Mouse (Mus musculus) intestine, embryonic 14.5 days (tissue): Measurements from ENCODE around the gene Camk2d. TPM values are rescaled to one million over a fixed set of nuclear protein-coding genes. Genes with fewer than 3 reads are reported as not detected.

Experiments
- ATAC-seq: fragments of 200-750 bp; cut with Nextera tagmentation; replicated peaks from 2 replicates; pipeline ENCODE4 v1.8.0; 2017; ENCODE audit warnings: low read depth, moderate number of reproducible peaks, moderate TSS enrichment, moderate library complexity; ENCODE audit not compliant: low FRiP score, low TSS enrichment
- DNase-seq: peaks from one replicate; pipeline ENCODE4 v3.0.0-alpha.2; 2018; ENCODE audit warnings: low spot score
- H3K27ac ChIP-seq: fragments of 300-500 bp; sonication (generic); 2 replicates; pipeline ENCODE4 v1.5.1; 2014; ENCODE audit warnings: low read depth, mild to moderate bottlenecking, control low read depth
- H3K27me3 ChIP-seq: fragments of 300-500 bp; sonication (generic); replicated peaks from 2 replicates; pipeline ENCODE4 v1.6.1; 2014; ENCODE audit warnings: low read length, control low read depth; ENCODE audit not compliant: control insufficient read depth, insufficient read depth
- H3K36me3 ChIP-seq: fragments of 300-500 bp; sonication (generic); 2 replicates; pipeline ENCODE4 v1.6.1; 2014; ENCODE audit warnings: low read length, control low read depth; ENCODE audit not compliant: control insufficient read depth, insufficient read depth
- H3K4me1 ChIP-seq: fragments of 300-500 bp; sonication (generic); replicated peaks from 2 replicates; pipeline ENCODE4 v1.6.1; 2014; ENCODE audit warnings: low read length, control low read depth, mixed read lengths; ENCODE audit not compliant: control insufficient read depth, insufficient read depth
- H3K4me2 ChIP-seq: fragments of 300-500 bp; sonication (generic); 2 replicates; pipeline ENCODE4 v1.6.1; 2014; ENCODE audit warnings: low read length
- H3K4me3 ChIP-seq: fragments of 300-500 bp; sonication (generic); 2 replicates; pipeline ENCODE4 v1.5.1; 2014; ENCODE audit warnings: low read depth, low read length, control low read depth, mixed read lengths
- H3K9ac ChIP-seq: fragments of 300-500 bp; sonication (generic); 2 replicates; pipeline ENCODE4 v1.6.1; 2014; ENCODE audit warnings: mild to moderate bottlenecking, low read length
- H3K9me3 ChIP-seq: fragments of 300-500 bp; sonication (generic); 2 replicates; pipeline ENCODE4 v1.6.1; 2016; ENCODE audit warnings: low read length, control low read depth; ENCODE audit not compliant: control insufficient read depth
- WGBS: fragments of 180-500 bp; shearing (Covaris S2); extraction: QIAGEN DNeasy Blood & Tissue Kit; methylation state at CpG from one replicate; pipeline ENCODE4 v1.1.7; 2014; 5-methylcytosine and 5-hydroxymethylcytosine counted together
- polyA plus RNA-seq: library from polyadenylated mRNA; unstranded; fragments of >200 nt; fragmentation: Nextera tagmentation; extraction: Ambion mirVana; gene quantifications from 2 replicates; pipeline ENCODE4 v1.2.1, GENCODE M21; 2014

Camk2d gene
- polyA plus RNA-seq, 1 experiment from 2014 or later = 47.0 TPM

- H3K4me2 ChIP-seq = no peak overlapping the region
- no peaks in the 10 kb centered on the region for H3K27me3 ChIP-seq
- no peak for ATAC-seq
- no peak overlapping the region for H3K4me3 ChIP-seq
- no peaks in the 10 kb centered on the region for H3K4me1 ChIP-seq
- no peaks in the 10 kb centered on the region for H3K9me3 ChIP-seq
- H3K9ac ChIP-seq = no peak overlapping the region
- WGBS = 80% methylated on average over 6 of the region's 6 CpGs
- no peak overlapping the region for H3K27ac ChIP-seq
- no peak for DNase-seq
- no peaks in the 10 kb centered on the region for H3K36me3 ChIP-seq
These were observed 64.9 kb downstream of the Camk2d start for GRCm38 (mm10) chr3:126660986-126661385.

- WGBS = 92% methylated on average over 3 of the region's 3 CpGs
- ATAC-seq (no peak), DNase-seq (no peak)
- no peak overlapping the region for H3K9ac ChIP-seq
- H3K9me3 ChIP-seq = no peaks in the 10 kb centered on the region
- H3K4me1 ChIP-seq = peaks cover under 1% of the 10 kb centered on the region; the same call in 1 of the 2 replicates
- H3K36me3 ChIP-seq = no peaks in the 10 kb centered on the region
- no peaks in the 10 kb centered on the region for H3K27me3 ChIP-seq
- no peak overlapping the region for H3K4me2 ChIP-seq
- H3K4me3 ChIP-seq = no peak overlapping the region
- no peak overlapping the region for H3K27ac ChIP-seq
These were observed 65.8 kb downstream of the Camk2d start for GRCm38 (mm10) chr3:126661920-126662319.

GRCm38 (mm10) chr3:126663436-126663835 lies 67.3 kb downstream of the Camk2d start:
- ATAC-seq (no peak), DNase-seq (peak; percentile 42)
- Histone ChIP-seq H3K4me2 (no peak overlapping the region), H3K9me3 (no peaks in the 10 kb centered on the region), H3K4me1 (peaks cover 12% of the 10 kb centered on the region), H3K27me3 (no peaks in the 10 kb centered on the region), H3K4me3 (no peak overlapping the region), H3K36me3 (no peaks in the 10 kb centered on the region), H3K27ac (no peak overlapping the region), H3K9ac (no peak overlapping the region)
- 62% methylated on average over 5 of the region's 5 CpGs for WGBS

GRCm38 (mm10) chr3:126665866-126666265 lies 69.8 kb downstream of the Camk2d start:
- H3K36me3 ChIP-seq = no peaks in the 10 kb centered on the region
- H3K4me2 ChIP-seq = no peak overlapping the region
- no peak for ATAC-seq
- H3K4me1 ChIP-seq = peaks cover 19% of the 10 kb centered on the region
- no peaks in the 10 kb centered on the region for H3K9me3 ChIP-seq
- no peak for DNase-seq
- WGBS = 79% methylated on average over 1 of the region's 1 CpGs
- no peak overlapping the region for H3K9ac ChIP-seq
- no peaks in the 10 kb centered on the region for H3K27me3 ChIP-seq
- H3K4me3 ChIP-seq = no peak overlapping the region
- H3K27ac ChIP-seq = no peak overlapping the region

- WGBS = 92% methylated on average over 11 of the region's 11 CpGs
- no peaks in the 10 kb centered on the region for H3K36me3 ChIP-seq
- no peaks in the 10 kb centered on the region for H3K27me3 ChIP-seq
- no peak overlapping the region for H3K9ac ChIP-seq
- H3K4me2 ChIP-seq = no peak overlapping the region
- ATAC-seq = no peak
- H3K4me1 ChIP-seq = peaks cover 19% of the 10 kb centered on the region
- DNase-seq = peak; percentile 15
- no peak overlapping the region for H3K4me3 ChIP-seq
- no peaks in the 10 kb centered on the region for H3K9me3 ChIP-seq
- no peak overlapping the region for H3K27ac ChIP-seq
These were observed 70.9 kb downstream of the Camk2d start for GRCm38 (mm10) chr3:126667019-126667418.

GRCm38 (mm10) chr3:126667451-126667850 lies 71.3 kb downstream of the Camk2d start:
- H3K36me3 ChIP-seq = no peaks in the 10 kb centered on the region
- H3K9ac ChIP-seq = no peak overlapping the region
- no peaks in the 10 kb centered on the region for H3K27me3 ChIP-seq
- H3K27ac ChIP-seq = no peak overlapping the region
- peak; percentile 57 for DNase-seq
- H3K4me2 ChIP-seq = no peak overlapping the region
- ATAC-seq = 0 out of 2 replicates have a peak, but pooled peaks have one; percentile 26
- WGBS = 39% methylated on average over 7 of the region's 7 CpGs
- no peak overlapping the region for H3K4me3 ChIP-seq
- peaks cover 19% of the 10 kb centered on the region for H3K4me1 ChIP-seq
- H3K9me3 ChIP-seq = no peaks in the 10 kb centered on the region

GRCm38 (mm10) chr3:126668123-126668522 lies 72.0 kb downstream of the Camk2d start:
- Histone ChIP-seq H3K36me3 (no peaks in the 10 kb centered on the region), H3K4me3 (no peak overlapping the region), H3K27ac (peak overlapping the region; percentile 33), H3K27me3 (no peaks in the 10 kb centered on the region), H3K9me3 (no peaks in the 10 kb centered on the region), H3K9ac (no peak overlapping the region), H3K4me2 (no peak overlapping the region), H3K4me1 (peaks cover 19% of the 10 kb centered on the region)
- DNase-seq (peak; percentile 54), ATAC-seq (no peak)
- WGBS = 27% methylated on average over 3 of the region's 3 CpGs

DNA sequence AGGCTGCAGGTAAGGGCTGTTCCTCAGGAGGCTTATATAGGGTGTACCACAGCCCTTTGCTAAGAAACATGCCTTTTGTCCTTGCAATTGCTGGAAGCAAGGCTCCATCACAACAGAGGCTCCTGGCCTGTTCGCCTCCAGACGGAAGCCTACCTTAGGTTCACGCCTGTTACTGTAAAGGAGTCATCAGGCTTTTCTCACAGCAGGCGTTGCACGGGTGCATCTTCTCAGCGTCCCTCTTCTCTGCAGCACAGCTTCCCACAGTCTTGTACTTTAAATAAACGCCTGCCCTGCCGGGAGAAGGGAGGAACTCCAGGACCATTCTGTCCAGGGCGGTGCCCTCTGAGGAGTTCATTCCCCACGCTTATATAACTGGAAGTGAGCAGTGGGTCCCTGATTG lies 72.6 kb downstream of the Camk2d start:
- H3K4me2 ChIP-seq = no peak overlapping the region; the same call in 1 of the 2 replicates
- H3K36me3 ChIP-seq = no peaks in the 10 kb centered on the region
- H3K9me3 ChIP-seq = no peaks in the 10 kb centered on the region
- H3K4me1 ChIP-seq = peaks cover 19% of the 10 kb centered on the region
- no peak overlapping the region; the same call in 1 of the 2 replicates for H3K27ac ChIP-seq
- H3K27me3 ChIP-seq = no peaks in the 10 kb centered on the region
- ATAC-seq (no peak; the same call in 1 of the 2 replicates), DNase-seq (peak; percentile 51)
- WGBS = 33% methylated on average over 10 of the region's 10 CpGs
- H3K9ac ChIP-seq = no peak overlapping the region
- no peak overlapping the region for H3K4me3 ChIP-seq

- no peak overlapping the region for H3K4me3 ChIP-seq
- H3K27me3 ChIP-seq = no peaks in the 10 kb centered on the region
- WGBS = 78% methylated on average over 3 of the region's 3 CpGs
- H3K9ac ChIP-seq = no peak overlapping the region
- H3K27ac ChIP-seq = no peak overlapping the region
- H3K9me3 ChIP-seq = no peaks in the 10 kb centered on the region
- peak; percentile 20 for DNase-seq
- H3K4me1 ChIP-seq = peaks cover 19% of the 10 kb centered on the region
- ATAC-seq = no peak
- H3K36me3 ChIP-seq = no peaks in the 10 kb centered on the region
- no peak overlapping the region for H3K4me2 ChIP-seq
These were observed 74.3 kb downstream of the Camk2d start for GRCm38 (mm10) chr3:126670413-126670812.
